Mouse (Mus musculus): ENCODE results near the gene Sufu. TPM values are rescaled to one million over a fixed set of nuclear protein-coding genes. Genes with fewer than 3 reads are reported as not detected.

Sufu gene
- polyA plus RNA-seq, 1 experiment from 2014 or later: 49.1 TPM

- Histone ChIP-seq H3K27ac (peak overlapping the region; percentile 88), H3K4me3 (peak overlapping the region; percentile 47), H3K9me3 (no peaks in the 10 kb centered on the region), H3K27me3 (ENCODE audit: insufficient read depth, poor library complexity, severe bottlenecking) (no peaks in the 10 kb centered on the region), H3K4me1 (replicated peaks) (peaks cover 91% of the 10 kb centered on the region), H3K36me3 (no peaks in the 10 kb centered on the region)
- DNase-seq (ENCODE audit: low spot score): peak; percentile 12
Measured at GRCm38 (mm10) chr19:46523131-46523479, 126.4 kb downstream of the Sufu start.

GRCm38 (mm10) chr19:46523480-46524151 lies 126.9 kb downstream of the Sufu start:
- no peaks in the 10 kb centered on the region for H3K9me3 ChIP-seq
- no peaks in the 10 kb centered on the region for H3K27me3 ChIP-seq (ENCODE audit: insufficient read depth, poor library complexity, severe bottlenecking)
- H3K4me3 ChIP-seq: peak overlapping the region; percentile 47
- peak overlapping the region; percentile 88 for H3K27ac ChIP-seq
- DNase-seq (ENCODE audit: low spot score): peak; percentile 82
- peaks cover 91% of the 10 kb centered on the region for H3K4me1 ChIP-seq (replicated peaks)
- H3K36me3 ChIP-seq: no peaks in the 10 kb centered on the region
- WGBS: 3% methylated on average over 20 of the region's 20 CpGs

- no peak for DNase-seq (ENCODE audit: low spot score)
- no peaks in the 10 kb centered on the region for H3K9me3 ChIP-seq
- H3K27ac ChIP-seq: peak overlapping the region; percentile 88
- H3K4me1 ChIP-seq (replicated peaks): peaks cover 91% of the 10 kb centered on the region
- WGBS: 5% methylated on average over 6 of the region's 6 CpGs
- H3K4me3 ChIP-seq: peak overlapping the region; percentile 47
- no peaks in the 10 kb centered on the region for H3K36me3 ChIP-seq
- no peaks in the 10 kb centered on the region for H3K27me3 ChIP-seq (ENCODE audit: insufficient read depth, poor library complexity, severe bottlenecking)
Measured at GRCm38 (mm10) chr19:46524152-46524544, 127.5 kb downstream of the Sufu start.

- H3K4me1 ChIP-seq (replicated peaks): peaks cover 91% of the 10 kb centered on the region
- 25% methylated on average over 14 of the region's 14 CpGs for WGBS
- peak; percentile 67 for DNase-seq (ENCODE audit: low spot score)
- H3K27ac ChIP-seq: peak overlapping the region; percentile 88
- no peaks in the 10 kb centered on the region for H3K27me3 ChIP-seq (ENCODE audit: insufficient read depth, poor library complexity, severe bottlenecking)
- peak overlapping the region; percentile 47 for H3K4me3 ChIP-seq
- no peaks in the 10 kb centered on the region for H3K9me3 ChIP-seq
- no peaks in the 10 kb centered on the region for H3K36me3 ChIP-seq
Measured at GRCm38 (mm10) chr19:46524601-46525321, 128.1 kb downstream of the Sufu start.

GRCm38 (mm10) chr19:46525691-46526631 lies 129.3 kb downstream of the Sufu start:
- 41% methylated on average over 10 of the region's 10 CpGs for WGBS
- Histone ChIP-seq H3K9me3 (no peaks in the 10 kb centered on the region), H3K27ac (peak overlapping the region; percentile 92), H3K4me3 (0 out of 2 replicates have a peak overlapping the region, but pooled peaks have one; percentile 16), H3K27me3 (ENCODE audit: insufficient read depth, poor library complexity, severe bottlenecking) (no peaks in the 10 kb centered on the region), H3K4me1 (replicated peaks) (peaks cover 95% of the 10 kb centered on the region), H3K36me3 (no peaks in the 10 kb centered on the region)
- peak; percentile 30 for DNase-seq (ENCODE audit: low spot score)

GRCm38 (mm10) chr19:46527632-46528528 lies 131.2 kb downstream of the Sufu start:
- no peaks in the 10 kb centered on the region for H3K9me3 ChIP-seq
- H3K4me3 ChIP-seq: peak overlapping the region; percentile 44
- peak overlapping the region; percentile 92 for H3K27ac ChIP-seq
- H3K27me3 ChIP-seq (ENCODE audit: insufficient read depth, poor library complexity, severe bottlenecking): no peaks in the 10 kb centered on the region
- peak; percentile 23 for DNase-seq (ENCODE audit: low spot score)
- 4% methylated on average over 17 of the region's 17 CpGs for WGBS
- peaks cover 100% of the 10 kb centered on the region for H3K4me1 ChIP-seq (replicated peaks)
- no peaks in the 10 kb centered on the region for H3K36me3 ChIP-seq

- H3K4me1 ChIP-seq (replicated peaks): peaks cover 100% of the 10 kb centered on the region
Measured at GRCm38 (mm10) chr19:46528529-46529213, 132.0 kb downstream of the Sufu start.

GRCm38 (mm10) chr19:46529601-46530448 lies 133.1 kb downstream of the Sufu start:
- H3K27me3 ChIP-seq (ENCODE audit: insufficient read depth, poor library complexity, severe bottlenecking): no peaks in the 10 kb centered on the region
- H3K4me3 ChIP-seq: peak overlapping the region; percentile 44
- H3K27ac ChIP-seq: peak overlapping the region; percentile 92
- WGBS: 4% methylated on average over 13 of the region's 13 CpGs
- H3K36me3 ChIP-seq: peaks cover 5% of the 10 kb centered on the region; the same call in 1 of the 2 replicates
- no peaks in the 10 kb centered on the region for H3K9me3 ChIP-seq
- DNase-seq (ENCODE audit: low spot score): peak; percentile 49
- peaks cover 100% of the 10 kb centered on the region for H3K4me1 ChIP-seq (replicated peaks)

More at GRCm38 (mm10) chr19:46528529-46529213, 132.0 kb downstream of the Sufu start:
- H3K27ac ChIP-seq: peak overlapping the region; percentile 92
- no peaks in the 10 kb centered on the region for H3K27me3 ChIP-seq (ENCODE audit: insufficient read depth, poor library complexity, severe bottlenecking)
- no peaks in the 10 kb centered on the region for H3K9me3 ChIP-seq
- no peaks in the 10 kb centered on the region for H3K36me3 ChIP-seq
- peak; percentile 88 for DNase-seq (ENCODE audit: low spot score)
- WGBS: under 1% methylated on average over 20 of the region's 20 CpGs
- H3K4me3 ChIP-seq: peak overlapping the region; percentile 44

GRCm38 (mm10) chr19:46530449-46530990 lies 133.8 kb downstream of the Sufu start:
- peak overlapping the region; percentile 44 for H3K4me3 ChIP-seq
- DNase-seq (ENCODE audit: low spot score): peak; percentile 21
- WGBS: 3% methylated on average over 8 of the region's 8 CpGs
- peak overlapping the region; percentile 92 for H3K27ac ChIP-seq
- H3K4me1 ChIP-seq (replicated peaks): peaks cover 99% of the 10 kb centered on the region
- no peaks in the 10 kb centered on the region for H3K27me3 ChIP-seq (ENCODE audit: insufficient read depth, poor library complexity, severe bottlenecking)
- no peaks in the 10 kb centered on the region for H3K9me3 ChIP-seq
- peaks cover 8% of the 10 kb centered on the region; the same call in 1 of the 2 replicates for H3K36me3 ChIP-seq

GRCm38 (mm10) chr19:46531071-46532030 lies 134.7 kb downstream of the Sufu start:
- peak overlapping the region; percentile 44 for H3K4me3 ChIP-seq
- DNase-seq (ENCODE audit: low spot score): peak; percentile 53
- 5% methylated on average over 16 of the region's 16 CpGs for WGBS
- no peaks in the 10 kb centered on the region for H3K9me3 ChIP-seq
- no peaks in the 10 kb centered on the region for H3K27me3 ChIP-seq (ENCODE audit: insufficient read depth, poor library complexity, severe bottlenecking)
- H3K27ac ChIP-seq: peak overlapping the region; percentile 92
- peaks cover 90% of the 10 kb centered on the region for H3K4me1 ChIP-seq (replicated peaks)
- H3K36me3 ChIP-seq: peaks cover 13% of the 10 kb centered on the region; the same call in 1 of the 2 replicates
